ENCODE assay signal across 13 mouse cellular contexts in the genomic region with DNA sequence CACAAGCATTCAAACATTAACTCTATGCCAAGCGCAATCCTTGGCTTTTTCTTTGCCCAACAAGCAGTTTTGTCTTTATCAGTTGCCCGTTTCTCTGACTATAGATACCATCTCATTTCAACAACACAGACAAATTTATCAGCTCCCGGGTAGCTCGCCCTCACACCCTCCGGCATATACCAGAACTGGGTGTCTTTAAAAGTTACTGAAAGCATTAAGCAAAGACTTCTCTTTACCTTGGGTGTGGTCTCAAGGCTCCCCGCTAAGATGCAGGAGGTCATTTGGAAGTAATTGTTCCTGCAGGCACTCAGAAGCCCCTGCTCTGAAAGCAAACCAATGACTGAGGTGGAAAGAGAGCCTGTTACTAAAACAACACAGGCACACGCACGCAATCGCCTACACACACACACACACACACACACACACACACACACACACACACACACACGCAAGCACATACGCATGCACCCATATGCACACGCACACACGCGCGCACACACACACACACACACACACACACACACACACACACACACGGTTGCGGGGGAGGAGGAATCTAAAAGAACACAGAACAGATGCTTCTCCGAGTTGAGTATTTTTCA.
DNase-seq lines count a peak whose midpoint lies in the region; TF ChIP-seq lines count a peak whose summit lies in the region.
"Had no signal": no experiment of that assay in that cellular context is flagged by ENCODE, and none has a peak within 500 bp of the region (broad histone marks: within the 10 kb centered on the region; RNA-seq: fewer than 3 reads in every experiment).

No protein-coding gene starts in this region.

- no peaks in the 10 kb centered on the region for H3K36me3 ChIP-seq in hindbrain, embryonic 10.5 days
- H3K36me3 ChIP-seq: intestine, embryonic 15.5 days had no signal

- TF ChIP-seq CTCF in layer of hippocampus, adult 2 months (conservative IDR thresholded peaks at IDR 0.05), result no peak
- no peak for TF ChIP-seq CTCF in cerebellum, adult 2 months (IDR thresholded peaks at IDR 0.05; ENCODE audit: borderline replicate concordance, insufficient read depth, low read depth, low read length)

- no peaks in the 10 kb centered on the region for H3K9me3 ChIP-seq in hindbrain, embryonic 10.5 days
- H3K9me3 ChIP-seq: intestine, embryonic 15.5 days had no signal

- intact Hi-C loops in left cerebral cortex, postnatal 4 days (cut with DNase I), result loop anchor here (5.0 kb wide), 1 partner anchor 126 kb away; no protein-coding TSS in a partner anchor
- intact Hi-C loops in left cerebral cortex, postnatal 36 days (cut with DNase I), result no loop called here
- intact Hi-C loops in heart, postnatal 25 days (cut with DNase I), result no loop called here
- intact Hi-C loops in gastrocnemius, postnatal 14 days (cut with DNase I; ENCODE audit: low total_unique reads), result no loop called here

- H3K4me3 ChIP-seq in layer of hippocampus, adult 2 months, result peak overlapping the region; percentile 65
- H3K4me3 ChIP-seq in cerebellum, adult 2 months (replicated peaks; ENCODE audit: insufficient read depth, low read depth, low read length), result no peak overlapping the region
- H3K4me3 ChIP-seq in hindbrain, embryonic 10.5 days, result no peak overlapping the region
- H3K4me3 ChIP-seq: intestine, embryonic 15.5 days; myocyte had no signal

- peak; percentile 13 for DNase-seq in left cerebral cortex, adult 11 months (ENCODE audit: low spot score)
- no peak for DNase-seq in left cerebral cortex, postnatal 4 days
- DNase-seq in layer of hippocampus, adult 2 months (ENCODE audit: low spot score in 2 of 2), result peak; percentile 15 to 35
- peak; percentile 58 to 61 for DNase-seq in left cerebral cortex, postnatal 36 days (ENCODE audit: low spot score in 2 of 2)
- DNase-seq in heart, postnatal 25 days (ENCODE audit: low spot score), result no peak
- no peak for DNase-seq in gastrocnemius, postnatal 14 days
- no peak for DNase-seq in cerebellum, adult 2 months
- DNase-seq in hindbrain, embryonic 10.5 days (ENCODE audit: low spot score), result no peak
- DNase-seq: cerebellum, postnatal 25 days; kidney, postnatal 14 days had no signal

- H3K27me3 ChIP-seq in cerebellum, adult 2 months (ENCODE audit: control insufficient read depth, insufficient read depth, low read length), result no peaks in the 10 kb centered on the region
- no peaks in the 10 kb centered on the region for H3K27me3 ChIP-seq in hindbrain, embryonic 10.5 days (ENCODE audit: insufficient read depth, poor library complexity, severe bottlenecking)
- H3K27me3 ChIP-seq: intestine, embryonic 15.5 days; Patski had no signal

- 91% methylated on average over 18 of the region's 18 CpGs for WGBS in cerebellum, adult 2 months
- 86% methylated on average over 18 of the region's 18 CpGs for WGBS in hindbrain, embryonic 10.5 days

- TF ChIP-seq POLR2A in cerebellum, adult 2 months (IDR thresholded peaks at IDR 0.05; ENCODE audit: borderline replicate concordance, insufficient read depth, low read length), result no peak

- no peaks in the 10 kb centered on the region for H3K4me1 ChIP-seq in cerebellum, adult 2 months (ENCODE audit: control insufficient read depth, insufficient read depth, low read length)
- H3K4me1 ChIP-seq in hindbrain, embryonic 10.5 days (replicated peaks), result no peaks in the 10 kb centered on the region
- H3K4me1 ChIP-seq: intestine, embryonic 15.5 days had no signal

- peak overlapping the region; percentile 94 for H3K27ac ChIP-seq in layer of hippocampus, adult 2 months
- H3K27ac ChIP-seq in cerebellum, adult 2 months (ENCODE audit: insufficient read depth, low read length), result no peak overlapping the region
- no peak overlapping the region for H3K27ac ChIP-seq in hindbrain, embryonic 10.5 days
- H3K27ac ChIP-seq: intestine, embryonic 15.5 days had no signal

Comparison
In these comparisons a context has a peak if more than half of its experiments do, and no peak if none do; other contexts are left out.
1. DNase-seq: peak in left cerebral cortex, adult 11 months (single experiment), layer of hippocampus, adult 2 months (2 of 2) and left cerebral cortex, postnatal 36 days (2 of 2); none in left cerebral cortex, postnatal 4 days (single experiment), heart, postnatal 25 days (single experiment), gastrocnemius, postnatal 14 days (single experiment), cerebellum, adult 2 months (0 of 2) and hindbrain, embryonic 10.5 days (single experiment).